Mouse (Mus musculus) right cerebral cortex, postnatal 14 days (tissue): Measurements from ENCODE around the gene Usp36.

Experiments used
- DNase-seq: peaks from one replicate; pipeline ENCODE4 v3.0.0; 2022

Usp36 gene

DNA sequence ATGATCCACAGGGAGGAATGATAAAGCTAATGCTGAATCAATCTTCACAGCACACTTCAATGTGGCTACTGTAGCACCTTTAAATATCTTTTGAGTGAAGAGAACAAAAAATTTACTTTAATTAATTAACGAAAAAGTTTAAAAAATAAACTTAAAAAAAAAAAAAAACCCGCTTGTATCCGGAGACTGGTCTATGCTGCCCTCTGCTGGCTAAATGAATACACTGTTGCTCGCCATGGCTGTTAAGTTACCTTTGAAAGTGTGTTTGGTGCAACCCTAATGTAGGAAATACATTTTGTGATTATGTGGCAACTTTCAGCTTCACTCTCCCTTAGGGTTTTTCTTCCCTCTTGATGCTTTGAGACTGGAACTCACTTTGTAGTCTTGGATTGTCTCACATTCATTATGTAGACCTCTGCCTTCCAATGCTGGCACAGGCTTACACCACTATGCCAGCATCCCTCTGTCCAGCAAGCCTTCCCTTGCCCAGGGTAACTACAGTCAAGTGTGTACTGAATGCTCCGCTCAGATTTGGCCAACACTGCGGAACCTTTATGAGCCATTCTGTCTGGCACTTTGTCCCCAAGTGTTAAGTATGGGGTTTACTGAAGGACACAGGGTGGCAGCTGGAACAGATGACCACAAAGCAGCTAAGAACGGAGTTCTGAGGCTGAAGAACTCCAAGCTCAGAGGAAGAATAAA, 69.3 kb downstream of the Usp36 start:
- peak; percentile 67 for DNase-seq

DNA sequence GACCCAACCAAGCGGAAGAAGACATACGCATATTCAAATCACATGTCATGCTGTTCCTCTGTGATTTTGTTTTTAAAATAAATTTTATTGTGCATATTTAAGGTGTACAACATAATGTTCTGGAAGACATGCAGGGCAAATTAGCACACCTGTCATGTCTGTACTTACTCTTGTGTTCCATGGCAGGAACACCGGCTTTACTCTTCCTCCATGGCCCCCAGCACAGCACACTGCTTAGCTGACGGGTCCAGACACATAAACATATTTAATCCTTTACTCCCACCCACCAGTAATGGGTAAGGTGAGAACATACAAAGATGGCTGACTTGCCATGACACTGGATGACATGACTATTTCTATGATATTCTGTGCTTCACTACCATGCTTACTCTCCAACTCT, 71.0 kb downstream of the Usp36 start:
- no peak for DNase-seq

DNA sequence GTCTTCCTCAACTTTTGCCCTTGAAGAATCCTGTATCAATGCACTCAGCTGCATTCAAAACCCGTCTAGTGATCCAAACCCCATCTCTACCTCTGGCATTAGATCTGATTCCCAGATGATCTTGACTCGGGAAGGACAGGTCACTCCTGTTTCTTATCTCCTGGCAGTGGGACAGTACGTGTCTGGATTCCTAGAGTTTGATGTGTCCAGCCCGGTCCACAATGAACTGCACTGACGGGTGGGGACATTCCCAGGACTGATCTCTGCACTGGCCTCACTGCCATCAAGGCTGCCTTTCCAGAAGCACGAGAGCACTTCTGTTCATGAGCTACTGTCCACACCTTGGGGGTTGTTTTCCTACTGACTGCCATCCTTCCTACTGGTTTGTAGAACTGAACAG, 73.6 kb downstream of the Usp36 start:
- no peak for DNase-seq

DNA sequence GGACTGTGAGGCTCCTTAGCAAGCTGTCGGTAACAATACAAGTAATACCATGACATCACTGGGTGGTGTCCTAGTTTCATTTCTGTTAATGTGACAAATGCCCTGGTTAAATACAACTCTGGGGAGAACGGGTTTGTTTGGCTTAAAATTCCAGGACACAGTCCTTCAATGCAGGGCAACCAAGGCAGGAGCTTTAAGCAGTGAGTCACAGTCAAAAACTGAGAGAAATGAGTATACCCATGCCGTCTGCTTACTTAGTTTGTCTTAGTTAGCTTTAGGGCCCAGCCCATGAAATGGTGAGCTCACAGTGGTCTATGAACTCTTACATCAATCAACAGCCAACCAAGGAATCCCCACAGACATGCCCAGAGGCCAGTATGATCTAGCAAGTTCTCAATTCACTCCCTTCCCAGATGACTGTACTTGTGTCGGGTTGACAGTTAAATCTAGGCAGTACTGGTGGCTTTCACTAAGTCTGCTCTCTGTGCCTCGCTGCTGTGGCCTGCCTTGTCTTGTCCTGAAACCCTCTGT, 74.1 kb downstream of the Usp36 start:
- no peak for DNase-seq

- no peak for DNase-seq
Observed at GRCm38 (mm10) chr11:118212636-118213112, 77.4 kb downstream of the Usp36 start.

DNA sequence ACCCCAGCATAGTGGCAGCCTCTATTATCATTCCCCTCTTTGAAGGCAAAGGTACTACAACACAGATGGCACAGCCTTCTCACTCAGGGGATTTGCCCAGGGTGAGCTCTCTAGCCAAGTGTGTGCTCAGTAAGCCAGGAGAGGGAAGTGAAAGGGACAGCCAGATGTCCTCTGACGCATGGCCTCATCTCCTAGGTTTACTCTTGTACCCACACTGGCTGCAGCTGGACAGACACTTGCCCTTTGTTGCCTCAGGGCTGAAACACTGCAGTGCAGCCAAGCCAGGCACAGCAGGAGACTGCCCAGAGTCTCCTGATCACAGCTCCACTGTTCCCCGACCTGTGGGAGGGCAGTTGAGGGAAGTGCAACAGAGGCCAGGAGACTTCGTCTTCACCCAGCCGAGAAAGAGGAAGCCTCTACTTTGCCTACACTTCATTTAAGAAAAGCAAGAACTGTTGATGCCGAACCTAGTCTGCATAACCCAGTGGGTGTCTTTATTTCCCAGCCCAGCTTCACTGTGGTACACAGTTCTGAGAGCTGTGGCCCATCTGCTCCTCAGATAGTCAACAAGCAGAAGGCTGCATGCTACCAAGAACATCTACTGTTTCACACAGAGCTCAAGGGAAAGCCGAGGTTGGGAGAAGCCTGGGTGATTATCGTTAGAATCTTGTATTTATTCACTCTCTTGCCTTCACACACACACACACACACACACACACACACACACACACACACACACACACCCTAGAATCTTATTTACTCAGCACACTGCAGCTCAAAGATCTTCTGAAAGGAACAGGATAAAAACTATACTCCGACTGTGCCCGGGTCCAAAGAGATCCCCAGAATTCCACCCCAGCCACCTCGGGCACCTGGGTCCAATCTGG, 78.1 kb downstream of the Usp36 start:
- no peak for DNase-seq

- no peak for DNase-seq
Observed at GRCm38 (mm10) chr11:118210962-118211361, 79.1 kb downstream of the Usp36 start.

DNA sequence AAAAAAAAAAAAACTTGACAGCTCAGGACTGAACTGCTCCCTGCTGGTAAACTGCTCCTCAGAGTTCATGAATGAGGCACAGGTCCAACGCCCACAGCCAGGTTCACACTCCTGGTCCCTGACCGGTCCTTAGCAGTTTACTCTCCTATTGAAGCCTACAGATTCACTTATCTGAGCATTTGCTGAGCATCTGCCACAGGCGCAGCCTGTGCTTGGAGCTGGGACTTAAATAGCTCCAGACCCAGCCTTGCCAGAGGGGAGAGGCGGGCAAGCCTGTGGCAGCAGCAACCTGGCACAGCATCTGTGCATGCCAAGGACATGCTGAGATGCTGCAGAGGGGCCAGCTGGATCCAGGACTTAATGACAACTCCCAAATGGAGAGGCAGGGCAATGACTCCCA, 79.9 kb downstream of the Usp36 start:
- peak; percentile 46 for DNase-seq
